Mouse (Mus musculus): ENCODE data around the gene Mlec. TPM values are rescaled to one million over a fixed set of nuclear protein-coding genes. Genes with fewer than 3 reads are reported as not detected.
A peak's percentile ranks its signal among the peaks of the same experiment; 100 is the strongest.
"Not testable (repeated sequence)": the region's sequence is repeated elsewhere in the genome, so short reads cannot be mapped to it uniquely, and the experiment has no call there.

The Mlec gene
- polyA plus RNA-seq, 1 experiment, result 56.9 TPM

GRCm38 (mm10) chr5:115168641-115169415 lies 10.8 kb upstream of the Mlec start:
- 71% methylated on average over 27 of the region's 27 CpGs for WGBS
- Histone ChIP-seq H3K4me3 (replicated peaks; ENCODE audit: control insufficient read depth, low read depth, low read length) (no peak overlapping the region), H3K4me1 (ENCODE audit: control insufficient read depth, insufficient read depth, low read length) (peaks cover 5% of the 10 kb centered on the region; the same call in 1 of the 2 replicates), H3K27ac (ENCODE audit: control insufficient read depth, insufficient read depth, low read depth, low read length, poor library complexity) (no peak overlapping the region)
- TF ChIP-seq CTCF (IDR thresholded peaks at IDR 0.05; ENCODE audit: control insufficient read depth, insufficient read depth, low read length), result no peak
- TF ChIP-seq POLR2A (IDR thresholded peaks at IDR 0.05; ENCODE audit: borderline replicate concordance, control insufficient read depth, low read depth, low read length), result no peak

DNA sequence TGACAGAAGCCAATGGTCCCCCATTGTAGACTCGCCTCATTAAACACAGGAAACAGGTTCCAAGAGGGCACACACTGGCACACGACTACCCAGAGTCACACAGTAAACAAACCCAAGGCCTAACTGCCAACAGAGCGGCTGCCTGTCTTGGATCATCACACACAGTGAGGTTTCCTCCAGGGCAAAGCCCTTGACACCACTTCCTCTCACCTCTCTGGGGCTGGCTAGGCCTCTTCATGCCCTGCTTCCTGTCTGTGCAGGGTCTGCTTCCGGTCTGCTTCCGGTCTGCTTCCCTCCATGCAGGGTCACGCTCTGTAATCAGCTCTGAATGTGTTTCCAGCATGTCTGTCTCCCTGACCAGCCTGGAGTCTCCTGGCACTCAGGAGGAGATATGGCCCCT lies 9.4 kb upstream of the Mlec start:
- WGBS, result 9% methylated on average over 6 of the region's 6 CpGs
- TF ChIP-seq CTCF (IDR thresholded peaks at IDR 0.05; ENCODE audit: control insufficient read depth, insufficient read depth, low read length), result no peak
- no peak for TF ChIP-seq POLR2A (IDR thresholded peaks at IDR 0.05; ENCODE audit: borderline replicate concordance, control insufficient read depth, low read depth, low read length)
- peak overlapping the region; percentile 13 for H3K27ac ChIP-seq (ENCODE audit: control insufficient read depth, insufficient read depth, low read depth, low read length, poor library complexity)
- H3K4me3 ChIP-seq (replicated peaks; ENCODE audit: control insufficient read depth, low read depth, low read length), result no peak overlapping the region
- H3K4me1 ChIP-seq (ENCODE audit: control insufficient read depth, insufficient read depth, low read length), result peaks cover 5% of the 10 kb centered on the region; the same call in 1 of the 2 replicates

DNA sequence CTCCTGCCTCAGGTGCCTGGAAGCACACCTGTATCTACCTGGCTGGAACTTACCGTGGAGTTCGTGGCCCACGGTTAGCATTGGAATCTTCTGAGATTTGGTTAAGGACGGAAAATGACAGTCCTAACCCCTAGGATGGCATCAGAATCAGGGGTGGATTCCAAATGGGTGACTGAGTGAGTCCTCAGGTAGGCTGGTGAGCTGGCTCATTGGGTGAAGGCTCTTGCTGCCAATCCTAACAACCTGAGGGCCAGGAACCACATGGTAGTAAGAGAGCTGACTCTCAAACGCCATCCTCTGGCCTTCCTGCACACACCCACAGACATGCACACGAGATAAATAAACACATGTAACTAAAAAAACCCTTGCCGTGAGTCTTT lies 8.8 kb upstream of the Mlec start:
- H3K4me1 ChIP-seq (ENCODE audit: control insufficient read depth, insufficient read depth, low read length), result peaks cover 5% of the 10 kb centered on the region; the same call in 1 of the 2 replicates
- peak overlapping the region; percentile 13; the same call in 1 of the 2 replicates for H3K27ac ChIP-seq (ENCODE audit: control insufficient read depth, insufficient read depth, low read depth, low read length, poor library complexity)
- TF ChIP-seq POLR2A (IDR thresholded peaks at IDR 0.05; ENCODE audit: borderline replicate concordance, control insufficient read depth, low read depth, low read length), result no peak
- TF ChIP-seq CTCF (IDR thresholded peaks at IDR 0.05; ENCODE audit: control insufficient read depth, insufficient read depth, low read length), result no peak
- 56% methylated on average over 7 of the region's 7 CpGs for WGBS
- H3K4me3 ChIP-seq (replicated peaks; ENCODE audit: control insufficient read depth, low read depth, low read length), result no peak overlapping the region

- H3K4me3 ChIP-seq (replicated peaks; ENCODE audit: control insufficient read depth, low read depth, low read length), result no peak overlapping the region
- H3K27ac ChIP-seq (ENCODE audit: control insufficient read depth, insufficient read depth, low read depth, low read length, poor library complexity), result no peak overlapping the region; the same call in 1 of the 2 replicates
- 51% methylated on average over 11 of the region's 11 CpGs for WGBS
- peaks cover 5% of the 10 kb centered on the region; the same call in 1 of the 2 replicates for H3K4me1 ChIP-seq (ENCODE audit: control insufficient read depth, insufficient read depth, low read length)
- TF ChIP-seq POLR2A (IDR thresholded peaks at IDR 0.05; ENCODE audit: borderline replicate concordance, control insufficient read depth, low read depth, low read length), result no peak
- no peak for TF ChIP-seq CTCF (IDR thresholded peaks at IDR 0.05; ENCODE audit: control insufficient read depth, insufficient read depth, low read length)
These were observed 8.2 kb upstream of the Mlec start for GRCm38 (mm10) chr5:115165895-115166814.

- Histone ChIP-seq H3K4me1 (ENCODE audit: control insufficient read depth, insufficient read depth, low read length) (peaks cover 6% of the 10 kb centered on the region; the same call in 1 of the 2 replicates), H3K4me3 (replicated peaks; ENCODE audit: control insufficient read depth, low read depth, low read length) (no peak overlapping the region), H3K27ac (ENCODE audit: control insufficient read depth, insufficient read depth, low read depth, low read length, poor library complexity) (no peak overlapping the region)
- no peak for TF ChIP-seq POLR2A (IDR thresholded peaks at IDR 0.05; ENCODE audit: borderline replicate concordance, control insufficient read depth, low read depth, low read length)
- peak; percentile 58 for TF ChIP-seq CTCF (IDR thresholded peaks at IDR 0.05; ENCODE audit: control insufficient read depth, insufficient read depth, low read length)
- WGBS, result 80% methylated on average over 9 of the region's 9 CpGs
These were observed 7.4 kb upstream of the Mlec start for GRCm38 (mm10) chr5:115165351-115165750.

DNA sequence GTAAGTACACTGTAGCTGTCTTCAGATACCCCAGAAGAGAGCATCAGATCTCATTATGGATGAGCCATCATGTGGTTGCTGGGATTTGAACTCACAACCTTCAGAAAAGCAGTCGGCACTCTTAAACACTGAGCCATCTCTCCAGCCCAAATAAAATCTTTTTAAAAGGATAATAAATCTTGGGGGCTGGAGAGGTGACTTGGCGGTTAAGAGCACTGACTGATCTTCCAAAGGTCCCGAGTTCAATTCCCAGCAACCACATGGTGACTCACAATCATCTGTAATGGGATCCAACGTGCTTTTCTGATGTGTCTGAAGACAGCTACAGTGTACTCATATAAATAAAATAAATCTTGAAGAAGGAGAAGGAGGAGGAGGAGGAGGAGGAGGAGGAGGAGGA lies 6.5 kb upstream of the Mlec start:
- WGBS, result 82% methylated on average over 4 of the region's 4 CpGs
- H3K4me3 ChIP-seq (replicated peaks; ENCODE audit: control insufficient read depth, low read depth, low read length); H3K27ac ChIP-seq (ENCODE audit: control insufficient read depth, insufficient read depth, low read depth, low read length, poor library complexity); H3K4me1 ChIP-seq (ENCODE audit: control insufficient read depth, insufficient read depth, low read length): not testable (repeated sequence)

GRCm38 (mm10) chr5:115163563-115163962 lies 5.6 kb upstream of the Mlec start:
- H3K4me1 ChIP-seq (ENCODE audit: control insufficient read depth, insufficient read depth, low read length), result peaks cover 6% of the 10 kb centered on the region; the same call in 1 of the 2 replicates
- TF ChIP-seq CTCF (IDR thresholded peaks at IDR 0.05; ENCODE audit: control insufficient read depth, insufficient read depth, low read length) (peak; percentile 74), POLR2A (IDR thresholded peaks at IDR 0.05; ENCODE audit: borderline replicate concordance, control insufficient read depth, low read depth, low read length) (no peak)
- WGBS, result 62% methylated on average over 8 of the region's 8 CpGs
- no peak overlapping the region for H3K4me3 ChIP-seq (replicated peaks; ENCODE audit: control insufficient read depth, low read depth, low read length)
- H3K27ac ChIP-seq (ENCODE audit: control insufficient read depth, insufficient read depth, low read depth, low read length, poor library complexity), result no peak overlapping the region

DNA sequence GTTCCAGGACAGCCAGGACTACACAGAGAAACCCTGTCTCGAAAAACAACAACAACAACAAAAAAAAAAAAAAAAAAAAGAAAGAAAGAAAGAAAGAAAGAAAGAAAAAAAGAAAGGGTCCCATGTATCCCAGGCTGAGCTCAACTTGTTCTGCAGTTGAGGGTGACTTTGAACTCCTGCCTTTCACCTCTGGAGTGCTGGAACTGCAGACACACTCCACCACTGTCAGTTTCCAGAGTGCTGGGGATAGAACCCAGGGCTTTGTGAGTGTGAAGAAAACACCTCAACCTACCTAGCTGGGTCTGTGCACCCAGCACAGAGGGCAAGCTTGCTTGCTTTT lies 3.9 kb upstream of the Mlec start:
- not testable (repeated sequence) for H3K4me1 ChIP-seq (ENCODE audit: control insufficient read depth, insufficient read depth, low read length)

More for the DNA sequence above, 3.9 kb upstream of the Mlec start:
- not testable (repeated sequence) for H3K27ac ChIP-seq (ENCODE audit: control insufficient read depth, insufficient read depth, low read depth, low read length, poor library complexity); H3K4me3 ChIP-seq (replicated peaks; ENCODE audit: control insufficient read depth, low read depth, low read length)
- WGBS, result 79% methylated on average over 1 of the region's 1 CpGs
